Mouse (Mus musculus): Measurements from ENCODE around the gene Lhx8. TPM values are rescaled to one million over a fixed set of nuclear protein-coding genes. Genes with fewer than 3 reads are reported as not detected.

The Lhx8 gene
- total RNA-seq, 1 experiment, result not detected

GRCm38 (mm10) chr3:154257312-154257711, 73.1 kb downstream of the Lhx8 start:
- no peak overlapping the region for H3K9ac ChIP-seq (ENCODE audit: insufficient read depth, low read depth, low read length, poor library complexity, severe bottlenecking)
- H3K4me3 ChIP-seq (ENCODE audit: insufficient read depth in 1 of 2, low read depth in 1 of 2, low read length in 2 of 2, poor library complexity in 1 of 2, severe bottlenecking in 1 of 2), result no peak overlapping the region
- DNase-seq (ENCODE audit: low read depth, low spot score), result no peak
- no peak for TF ChIP-seq CHD2 (IDR thresholded peaks at IDR 0.05; ENCODE audit: low read depth, low read length)
- TF ChIP-seq ZNF384 (IDR thresholded peaks at IDR 0.05; ENCODE audit: low read depth, low read length), result no peak
- TF ChIP-seq HCFC1 (IDR thresholded peaks at IDR 0.05; ENCODE audit: borderline replicate concordance, insufficient read depth, low read length), result no peak
- no peak for TF ChIP-seq MAFK (IDR thresholded peaks at IDR 0.05; ENCODE audit: insufficient read depth, low read depth, low read length)
- TF ChIP-seq ZC3H11A (IDR thresholded peaks at IDR 0.05; ENCODE audit: borderline replicate concordance, low read depth, low read length), result no peak
- in situ Hi-C loops (cut with MboI; ENCODE audit: low sequenced_read_pairs in 2 of 2, unreplicated experiment in 2 of 2), result no loop called here
- no peaks in the 10 kb centered on the region for H3K9me3 ChIP-seq (ENCODE audit: control insufficient read depth, insufficient read depth, low read depth, low read length)
- no peaks in the 10 kb centered on the region for H3K36me3 ChIP-seq (ENCODE audit: control insufficient read depth, insufficient read depth, low read length, poor library complexity, severe bottlenecking)
- H3K27ac ChIP-seq (ENCODE audit: insufficient read depth, low read depth, low read length, poor library complexity, severe bottlenecking), result no peak overlapping the region
- H3K4me1 ChIP-seq (ENCODE audit: control insufficient read depth in 2 of 2, insufficient read depth in 2 of 2, low read length in 2 of 2, poor library complexity in 1 of 2), result no peaks in the 10 kb centered on the region
